Mouse (Mus musculus): ENCODE data around the gene Thoc7.

Thoc7 gene

DNA sequence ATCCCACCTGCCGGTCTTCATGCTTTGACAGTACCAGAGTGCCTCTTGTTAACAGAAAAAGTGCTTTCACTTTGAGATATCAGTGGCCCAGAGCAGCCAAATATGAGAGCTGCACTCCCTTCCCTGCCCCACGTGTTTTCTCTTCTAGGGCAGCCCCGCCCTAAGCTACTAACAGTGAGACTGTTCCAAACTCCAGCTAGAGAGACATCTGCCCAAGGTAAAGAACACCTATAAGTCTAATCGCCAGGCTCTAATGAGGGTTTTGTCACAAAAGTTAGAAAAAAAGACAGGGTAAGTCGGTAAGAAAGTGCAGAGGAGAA lies 27.6 kb downstream of the Thoc7 start:
- no peak for DNase-seq (ENCODE audit: extremely low spot score, low read depth, low spot score)

DNA sequence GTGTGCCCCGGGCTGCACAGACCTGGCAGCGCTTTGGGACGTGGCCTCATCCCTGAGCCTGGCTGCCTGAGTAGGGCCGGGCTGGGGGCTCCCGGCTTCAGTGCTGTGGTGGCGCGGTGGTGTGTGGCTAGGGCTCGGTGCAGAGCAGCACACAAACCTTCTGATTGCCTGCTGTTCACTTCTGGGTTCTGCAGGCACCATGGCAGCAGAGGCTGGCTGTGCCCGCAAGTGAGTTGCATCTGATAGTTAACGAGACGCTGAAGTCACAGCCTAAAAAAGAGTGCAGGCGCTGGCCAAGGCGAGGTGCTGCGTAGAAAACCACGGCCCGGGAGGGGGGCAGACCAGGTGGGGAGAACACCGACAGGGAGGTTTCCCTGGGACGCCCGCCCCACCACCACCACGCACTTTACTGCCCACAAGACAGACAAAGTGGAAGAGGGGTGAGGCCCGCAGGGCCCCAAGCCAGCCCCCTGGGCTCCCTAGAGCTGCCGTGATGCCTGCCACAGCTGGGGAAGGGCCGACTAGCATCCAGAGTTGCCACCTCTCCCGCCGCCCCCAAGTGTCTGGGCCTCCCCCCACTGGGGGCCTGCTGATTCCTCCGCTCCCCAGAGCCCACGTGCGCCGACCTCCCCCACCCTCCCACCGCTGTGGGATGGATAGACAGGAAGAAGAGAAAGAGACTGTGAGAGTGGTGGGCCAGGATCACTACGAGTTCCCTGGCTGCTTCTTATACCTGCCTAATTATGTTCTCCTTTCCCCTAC lies 28.2 kb downstream of the Thoc7 start:
- DNase-seq (ENCODE audit: extremely low spot score, low read depth, low spot score) = no peak

DNA sequence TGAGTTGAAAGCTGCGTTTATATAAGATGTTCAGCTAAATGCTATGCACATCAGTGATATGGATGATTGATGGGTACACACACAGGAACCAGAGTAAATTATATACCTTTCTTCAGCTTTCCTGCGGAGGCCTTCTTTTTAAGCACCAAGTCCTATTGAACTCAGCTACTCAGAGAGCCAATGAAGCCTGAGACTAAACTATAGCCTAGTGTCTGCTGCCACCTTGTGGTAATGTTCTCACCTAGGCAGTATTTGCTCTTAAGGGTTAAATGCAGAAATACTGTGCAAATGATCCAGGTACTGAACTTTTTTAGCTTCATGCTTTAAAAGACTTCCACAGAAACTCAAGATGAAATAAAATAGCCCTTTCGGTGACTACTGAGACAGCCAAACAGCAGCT lies 44.0 kb downstream of the Thoc7 start:
- DNase-seq (ENCODE audit: extremely low spot score, low read depth, low spot score) = no peak

DNA sequence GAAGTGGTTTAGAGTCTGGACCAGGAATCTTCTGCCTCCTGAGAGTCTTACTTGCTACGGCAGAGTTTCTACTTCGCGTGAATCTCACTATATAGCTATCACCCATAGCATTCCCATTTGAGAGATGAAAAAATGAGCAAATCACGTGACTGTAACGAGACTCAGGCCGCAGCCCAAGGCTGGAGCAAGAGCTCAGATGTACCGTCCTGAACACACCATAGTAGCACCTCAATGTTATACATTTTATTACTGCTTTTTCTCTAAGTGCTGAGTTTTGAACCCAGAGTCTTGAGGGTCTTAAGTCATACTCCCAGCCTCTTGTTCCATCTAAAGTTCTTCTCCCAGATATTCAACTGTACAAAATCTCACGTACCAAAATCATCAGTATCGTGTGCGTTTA lies 44.4 kb downstream of the Thoc7 start:
- no peak for DNase-seq (ENCODE audit: extremely low spot score, low read depth, low spot score)

DNA sequence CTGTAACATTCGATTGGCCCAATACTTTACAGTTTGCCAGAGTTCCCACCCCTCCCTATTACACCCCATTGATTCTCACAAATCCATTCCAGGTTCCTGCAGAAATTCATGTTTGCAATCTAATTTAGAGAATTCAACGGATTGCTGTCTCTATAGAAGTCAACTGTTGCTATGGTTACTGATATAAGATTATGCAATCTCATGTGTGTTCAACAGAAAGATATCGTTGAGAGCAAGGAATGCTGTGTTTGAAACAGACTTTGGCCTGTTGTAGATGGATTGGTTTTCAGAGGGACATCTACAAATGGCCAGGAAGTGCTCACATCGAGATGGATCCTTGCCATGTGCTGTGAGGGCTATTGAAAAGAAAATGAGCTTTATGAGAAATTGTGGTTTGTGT lies 46.4 kb downstream of the Thoc7 start:
- DNase-seq (ENCODE audit: extremely low spot score, low read depth, low spot score) = no peak

DNA sequence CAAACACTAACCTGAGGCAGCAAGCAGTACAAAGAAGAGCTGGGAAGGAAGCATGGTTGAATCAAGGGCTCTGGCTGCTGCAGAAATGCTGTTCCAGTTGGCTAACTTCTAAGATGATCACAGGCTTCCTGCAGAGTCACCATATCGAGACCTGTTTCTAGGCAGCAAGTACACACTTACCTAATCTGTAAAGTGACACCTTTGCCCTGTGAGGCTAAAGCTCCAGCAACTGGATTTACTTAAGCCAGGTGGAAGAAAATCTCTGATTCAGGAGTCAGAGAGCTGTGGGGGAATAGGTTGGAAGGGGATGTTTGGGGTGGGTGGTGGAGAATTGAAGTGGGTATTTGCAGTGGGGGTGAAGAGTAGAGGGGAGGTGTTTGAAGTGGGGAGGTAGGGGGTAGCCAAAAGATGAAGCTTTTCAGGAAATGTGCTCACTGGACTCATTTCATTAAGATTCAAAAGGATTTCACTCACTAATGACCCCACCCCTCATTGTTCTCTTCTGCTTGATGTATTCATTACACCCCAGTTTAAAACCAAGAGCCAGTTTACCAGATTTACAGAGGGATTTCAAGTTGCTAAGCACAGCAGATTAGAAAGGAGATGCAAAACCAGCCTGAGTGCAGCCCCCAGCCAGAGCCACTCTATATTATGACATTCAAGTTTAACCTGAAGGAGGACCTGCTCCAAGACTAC lies 47.1 kb downstream of the Thoc7 start, which contains the start of gene Gm281:
Gm281 (minus strand) TSS at position 92 of the 696 bp plus-strand sequence.
- DNase-seq (ENCODE audit: extremely low spot score, low read depth, low spot score) = no peak

DNA sequence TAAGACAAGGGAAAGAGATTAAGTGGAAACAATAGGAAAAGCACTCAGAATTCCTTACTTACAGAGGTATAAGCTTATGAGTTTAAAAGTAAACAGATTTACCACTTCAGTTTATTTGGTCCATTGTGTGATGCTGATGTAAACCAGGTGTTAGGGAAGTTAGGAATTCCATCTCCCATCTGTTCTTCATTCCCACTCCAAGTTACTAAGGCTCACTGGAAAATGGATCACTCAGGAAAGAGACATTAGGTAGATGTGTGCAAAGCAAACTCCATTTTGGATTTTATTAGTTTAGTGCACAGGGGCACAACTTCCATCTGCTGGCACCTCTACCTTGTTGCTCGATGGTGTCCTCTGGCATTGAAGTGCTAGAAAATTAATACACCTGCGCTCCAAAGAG lies 51.5 kb downstream of the Thoc7 start:
- DNase-seq (ENCODE audit: extremely low spot score, low read depth, low spot score) = no peak

DNA sequence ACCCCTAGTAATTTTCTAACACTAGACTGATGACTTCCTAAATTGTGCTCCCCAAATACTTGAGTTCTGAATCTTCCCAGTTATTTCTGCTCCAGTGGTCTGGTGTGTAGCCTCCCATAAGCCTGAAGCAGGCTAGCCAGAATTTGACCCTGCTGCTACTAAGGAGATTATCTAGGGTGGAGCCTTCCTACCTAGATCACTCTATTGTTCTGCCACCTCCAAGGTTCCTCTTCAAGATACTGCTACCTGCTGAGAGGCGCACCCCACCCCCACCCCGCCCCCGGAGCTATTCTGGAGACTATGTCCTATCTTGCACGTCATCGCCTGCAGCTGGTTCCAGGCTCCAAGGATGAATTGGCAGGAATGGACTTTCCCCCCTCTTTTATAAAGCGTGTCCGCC lies 54.5 kb downstream of the Thoc7 start:
- no peak for DNase-seq (ENCODE audit: extremely low spot score, low read depth, low spot score)

DNA sequence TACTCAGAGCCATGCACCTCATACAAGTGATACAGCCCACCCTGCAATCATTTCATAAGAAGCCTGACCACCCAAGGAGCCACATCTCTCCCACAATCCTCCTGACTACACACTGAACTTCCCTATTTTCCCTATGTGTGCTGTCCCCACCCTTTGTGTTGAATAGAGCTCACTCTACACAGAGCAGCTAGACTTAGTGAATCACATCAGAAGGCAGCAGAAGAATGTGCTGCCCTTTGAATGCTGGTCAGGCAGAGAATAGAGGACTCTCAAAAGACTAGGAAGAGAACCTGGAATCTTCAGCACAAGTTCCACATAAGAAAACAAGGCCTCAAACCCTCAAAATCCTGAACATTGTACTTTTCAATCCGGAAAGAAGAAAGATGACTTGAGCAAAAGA lies 55.2 kb downstream of the Thoc7 start:
- no peak for DNase-seq (ENCODE audit: extremely low spot score, low read depth, low spot score)

DNA sequence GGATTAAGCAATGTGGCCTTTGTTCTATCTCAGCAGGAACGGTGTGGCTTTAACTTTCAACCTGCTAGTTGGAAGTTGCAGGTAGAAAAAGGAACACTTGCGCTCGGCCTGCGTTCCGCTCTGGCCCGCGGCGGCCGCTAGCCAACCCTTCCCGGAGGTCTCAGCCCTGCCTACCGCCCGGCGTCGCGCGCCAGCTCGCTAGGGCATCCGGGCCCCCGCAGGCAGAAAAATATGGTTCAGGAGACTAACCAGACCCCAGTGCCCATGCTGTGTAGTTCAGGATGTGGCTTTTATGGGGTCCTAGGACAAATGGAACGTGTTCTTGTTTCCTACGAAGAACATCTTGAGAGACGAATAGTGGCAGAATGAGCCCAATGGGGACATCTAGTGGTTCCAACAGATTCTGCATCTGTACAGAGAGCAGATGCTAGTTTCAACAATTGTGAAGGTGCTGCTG lies 60.0 kb downstream of the Thoc7 start:
- no peak for DNase-seq (ENCODE audit: extremely low spot score, low read depth, low spot score)

Data from hindlimb bud, embryonic 11.5 days (tissue).